Mouse (Mus musculus): Measurements from ENCODE around the gene E130114P18Rik.

DNA sequence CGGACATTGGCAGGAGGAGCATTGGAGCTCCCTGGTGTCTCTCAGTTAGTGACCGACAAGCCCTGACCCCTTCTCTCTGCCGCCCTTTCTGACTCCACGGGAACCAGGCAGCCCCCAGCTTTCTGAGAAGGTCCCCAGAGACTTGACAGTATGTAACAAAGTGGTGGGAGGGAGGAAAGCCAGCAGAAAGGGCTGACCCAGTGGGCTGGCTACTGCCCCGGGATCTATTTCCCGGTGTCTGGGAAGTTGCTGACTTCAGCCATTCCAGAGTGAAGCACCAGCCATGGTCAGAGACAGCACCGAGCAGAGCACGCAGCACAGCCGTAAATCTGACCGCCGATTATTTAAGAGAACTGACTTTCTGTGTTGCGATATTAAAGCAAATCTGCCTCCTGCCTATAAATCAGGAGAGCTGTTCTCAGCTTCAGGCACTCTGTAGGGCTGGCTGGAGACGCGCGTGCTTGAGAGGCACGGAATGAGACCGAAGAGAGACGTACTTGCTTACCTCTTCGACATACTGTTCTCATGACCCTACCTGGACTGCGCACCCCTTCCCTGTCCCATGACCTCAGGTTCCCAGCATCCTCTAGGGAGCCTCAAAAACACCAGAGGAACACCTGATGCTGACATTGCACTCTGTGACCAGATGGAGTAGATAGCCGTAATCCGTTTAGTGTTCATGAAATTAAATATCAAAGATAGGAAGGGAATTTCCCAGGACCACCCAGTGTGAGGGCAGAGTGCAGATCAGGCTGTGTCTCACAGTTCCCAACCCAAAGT, 70.3 kb downstream of the E130114P18Rik start:
- no peak for TF ChIP-seq CTCF (IDR thresholded peaks at IDR 0.05; ENCODE audit: control insufficient read depth, insufficient read depth, insufficient read length)
- no peak for TF ChIP-seq MAX (IDR thresholded peaks at IDR 0.05)
- no peak for TF ChIP-seq MYOG (IDR thresholded peaks at IDR 0.05; ENCODE audit: control insufficient read depth, extremely low read depth, insufficient read length)
- no peak for TF ChIP-seq USF1 (IDR thresholded peaks at IDR 0.05; ENCODE audit: low read depth)
- TF ChIP-seq MYOD1 (IDR thresholded peaks at IDR 0.05; ENCODE audit: control insufficient read depth, insufficient read length, low read depth), result no peak
- TF ChIP-seq FOSL1 (IDR thresholded peaks at IDR 0.05; ENCODE audit: insufficient read depth, low read length, poor library complexity, severe bottlenecking), result no peak

Measured in C2C12 (cell line).